Mouse (Mus musculus) heart, adult 11 months (tissue): ENCODE results near the gene Ebf4.

Experiments
- DNase-seq: peaks from one replicate; pipeline ENCODE4 v3.0.0; 2022

Gene Ebf4

GRCm38 (mm10) chr2:130294936-130295277 is at the start of gene Ebf4:
Gene Ebf4, plus strand, starts transcription at chr2:130295169.
- peak; percentile 97 for DNase-seq

DNA sequence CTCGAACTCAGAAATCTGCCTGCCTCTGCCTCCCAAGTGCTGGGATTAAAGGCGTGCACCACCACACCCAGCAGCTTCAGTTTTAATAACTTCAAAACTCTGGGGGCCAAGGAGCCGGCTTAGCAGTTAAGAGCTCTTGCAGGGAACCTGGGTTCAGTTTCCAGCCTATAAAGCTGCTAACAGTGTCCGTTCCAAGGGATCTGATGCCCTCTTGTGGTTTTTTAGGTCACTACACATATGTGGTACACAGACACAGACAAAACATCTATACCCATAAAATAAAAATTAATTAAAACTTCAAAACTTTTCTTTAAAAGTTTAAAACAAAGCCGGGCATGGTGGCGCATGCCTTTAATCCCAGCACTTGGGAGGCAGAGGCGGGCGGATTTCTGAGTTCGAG is 48.1 kb upstream of the Ebf4 start:
- DNase-seq: no peak

DNA sequence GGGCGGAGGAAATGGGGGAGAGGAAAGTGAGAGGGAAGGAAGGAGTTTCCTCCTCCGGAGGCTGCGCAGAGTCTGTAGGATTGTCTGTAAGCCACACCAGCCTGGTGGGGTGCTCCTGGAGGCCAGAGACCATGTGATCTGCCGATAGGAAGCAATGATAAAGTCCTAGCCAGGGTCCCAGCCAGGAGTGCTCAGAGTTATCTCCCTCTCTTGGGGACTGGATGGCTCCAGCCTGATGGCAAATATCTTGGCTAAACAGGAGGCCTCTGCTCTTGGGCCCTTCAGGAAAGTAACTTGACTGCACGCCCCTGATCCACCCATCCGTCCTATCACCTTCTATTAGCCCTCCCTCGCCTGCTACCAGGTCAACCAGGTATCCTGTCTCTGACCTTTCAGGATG is 46.7 kb upstream of the Ebf4 start:
- no peak for DNase-seq

DNA sequence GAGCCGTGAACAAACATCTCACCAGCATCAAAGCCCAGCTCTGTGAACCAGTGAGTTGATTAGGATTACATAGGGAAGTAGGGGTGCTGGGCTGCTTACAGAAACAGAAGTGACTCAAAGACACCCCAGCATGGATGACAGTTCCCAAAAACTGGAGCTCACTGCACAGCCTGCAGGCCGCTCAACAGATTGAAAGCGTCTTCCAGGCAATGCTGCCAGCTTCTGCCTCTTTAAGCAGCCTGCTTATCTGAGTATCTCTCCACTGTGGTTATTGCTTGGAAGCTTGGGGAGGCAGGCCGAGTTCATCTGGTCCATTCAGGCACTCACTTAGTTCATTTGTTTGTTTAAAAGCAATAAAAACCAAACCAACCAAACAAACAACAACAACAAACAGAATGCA is 38.2 kb upstream of the Ebf4 start:
- no peak for DNase-seq

GRCm38 (mm10) chr2:130260822-130261221 is 34.1 kb upstream of the Ebf4 start:
- DNase-seq: no peak

- no peak for DNase-seq
These were observed 33.1 kb upstream of the Ebf4 start for GRCm38 (mm10) chr2:130261914-130262313.

DNA sequence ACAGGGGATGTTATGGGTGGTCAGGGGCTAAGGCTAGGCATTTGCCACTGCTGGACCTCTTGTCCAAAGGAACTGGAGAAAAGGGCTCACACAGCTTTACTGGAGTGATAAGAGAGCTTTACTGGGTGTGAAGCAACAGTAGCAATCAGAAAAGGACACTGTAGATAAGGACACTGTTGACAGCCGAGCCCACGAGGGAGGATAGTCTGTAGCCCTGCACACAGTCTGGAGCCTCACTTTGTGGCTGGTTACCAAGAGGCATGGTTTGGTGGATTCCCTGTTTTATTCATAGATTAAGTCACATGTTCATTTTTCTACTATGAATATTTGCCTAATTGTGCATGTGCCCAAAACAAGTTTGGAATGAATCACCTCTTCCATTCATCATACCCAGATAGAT is 32.6 kb upstream of the Ebf4 start:
- no peak for DNase-seq

DNA sequence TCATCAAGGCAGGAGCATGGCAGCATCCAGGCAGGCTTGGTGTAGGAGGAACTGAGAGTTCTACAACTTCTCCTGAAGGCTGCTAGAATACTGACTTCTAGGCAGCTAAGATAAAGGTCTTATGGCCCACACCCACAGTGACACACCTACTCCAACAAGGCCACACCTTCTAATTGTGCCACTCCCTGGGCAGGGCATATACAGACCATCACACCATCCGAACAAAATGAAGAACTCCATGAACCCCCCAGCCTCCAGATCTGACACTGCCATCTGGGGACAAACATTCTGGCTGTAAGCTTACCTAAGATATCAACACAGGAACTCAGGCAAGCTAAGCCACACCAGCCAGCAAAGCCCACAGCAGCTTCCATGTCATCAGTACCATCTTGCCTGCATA is 29.4 kb upstream of the Ebf4 start:
- DNase-seq: peak; percentile 49

- peak; percentile 56 for DNase-seq
These were observed 26.9 kb upstream of the Ebf4 start for GRCm38 (mm10) chr2:130268074-130268473.

DNA sequence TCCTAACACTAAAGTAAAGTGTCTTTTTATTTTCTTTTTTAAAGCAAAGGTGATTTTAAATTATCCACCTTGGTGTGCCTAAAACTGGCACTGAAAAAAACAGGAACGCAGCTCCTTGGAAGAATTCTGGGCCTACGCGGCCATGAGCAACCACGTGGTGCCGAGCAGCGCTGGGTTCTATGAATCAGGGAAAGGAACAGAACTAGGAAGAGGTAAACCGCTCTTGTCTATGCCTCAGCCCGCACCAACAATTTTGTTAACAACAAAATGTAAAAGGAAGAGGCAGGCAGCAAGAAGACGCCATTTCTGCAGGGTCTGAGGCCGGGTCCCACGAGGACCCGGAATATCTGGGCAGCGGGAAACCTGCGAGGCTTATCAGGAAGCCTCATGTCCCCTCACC is 21.2 kb upstream of the Ebf4 start:
- no peak for DNase-seq

GRCm38 (mm10) chr2:130274149-130274861 is 20.7 kb upstream of the Ebf4 start, which contains the start of gene Nop56:
Gene Nop56, plus strand, starts transcription at chr2:130274430.
- DNase-seq: peak; percentile 100

DNA sequence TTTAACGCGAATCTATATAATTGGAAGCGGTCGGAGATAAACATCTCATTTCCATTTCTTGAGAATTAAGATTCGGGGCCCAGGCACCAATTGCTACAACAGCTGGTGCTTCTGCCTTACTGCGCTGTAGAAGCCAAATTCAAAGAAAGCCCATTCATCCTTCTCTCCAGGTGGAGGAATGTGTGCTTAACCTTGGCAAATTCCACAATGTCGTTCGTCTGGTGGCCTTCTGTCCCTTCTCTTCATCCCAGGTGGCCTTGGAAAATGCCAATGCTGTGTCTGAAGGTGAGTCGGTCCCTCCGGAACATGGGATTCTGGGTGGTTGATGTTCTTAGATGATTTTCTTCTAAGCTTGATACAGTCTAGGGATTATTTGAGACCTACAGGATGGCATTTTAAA is 20.1 kb upstream of the Ebf4 start:
- no peak for DNase-seq

DNA sequence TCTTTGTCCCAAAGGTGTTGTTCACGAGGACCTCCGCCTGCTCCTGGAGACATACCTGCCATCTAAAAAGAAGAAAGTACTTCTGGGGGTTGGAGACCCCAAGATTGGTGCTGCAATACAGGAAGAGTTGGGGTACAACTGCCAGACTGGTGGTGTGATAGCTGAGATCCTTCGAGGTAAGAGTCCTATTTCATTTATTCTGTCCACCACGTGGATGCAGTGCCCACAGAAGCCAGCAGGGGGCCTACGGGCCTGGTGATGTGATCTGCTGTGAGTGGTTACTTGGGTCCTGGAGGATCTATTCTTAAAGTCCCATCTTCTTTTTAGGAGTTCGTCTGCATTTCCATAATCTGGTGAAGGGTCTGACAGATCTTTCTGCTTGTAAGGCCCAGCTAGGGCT is 19.3 kb upstream of the Ebf4 start:
- peak; percentile 90 for DNase-seq

- DNase-seq: no peak
These were observed 15.3 kb upstream of the Ebf4 start for GRCm38 (mm10) chr2:130279600-130280091.

DNA sequence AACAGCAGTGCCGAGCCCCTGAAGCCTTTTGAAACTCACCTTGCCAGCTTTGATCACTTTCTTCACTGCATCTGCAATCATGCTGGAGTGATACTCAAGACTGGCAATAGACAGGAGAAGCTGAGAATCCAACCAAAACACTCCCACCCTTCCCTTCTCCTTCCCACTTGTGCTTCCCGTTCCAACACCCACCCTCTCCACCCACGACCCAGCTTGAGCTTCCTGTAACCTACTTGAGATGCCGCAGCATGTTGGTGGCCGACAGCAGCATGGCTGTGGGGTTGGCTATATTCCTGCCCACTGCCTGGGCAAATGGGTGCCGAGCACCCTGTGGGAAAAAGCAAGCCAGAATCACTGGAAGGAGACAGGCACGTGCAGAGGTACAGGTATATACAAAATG is 14.7 kb upstream of the Ebf4 start:
- no peak for DNase-seq

GRCm38 (mm10) chr2:130280818-130281217 is 14.2 kb upstream of the Ebf4 start:
- DNase-seq: no peak

GRCm38 (mm10) chr2:130283854-130284654 is 10.9 kb upstream of the Ebf4 start, which contains the start of gene Idh3b:
Gene Idh3b, minus strand, starts transcription at chr2:130284547.
- peak; percentile 99 for DNase-seq

DNA sequence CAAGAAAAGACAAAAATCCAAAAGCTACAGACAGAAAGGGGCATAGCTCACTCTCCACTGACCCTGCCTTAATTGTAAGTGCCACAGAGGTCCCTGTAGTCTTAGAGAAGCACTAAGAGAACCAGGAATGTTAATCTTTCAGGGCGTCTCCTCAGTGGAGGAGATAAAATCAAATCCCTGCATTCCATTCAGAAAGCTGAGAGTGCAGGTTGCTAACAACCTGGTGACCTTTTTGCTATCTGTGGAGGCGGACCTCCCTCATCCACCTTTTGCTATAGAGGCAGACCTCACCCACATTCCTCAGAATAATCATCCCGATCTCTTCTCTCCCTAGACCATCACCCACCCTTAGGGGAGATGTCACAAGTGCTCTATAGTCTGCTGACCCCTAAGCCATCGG is 5.9 kb upstream of the Ebf4 start:
- DNase-seq: no peak

DNA sequence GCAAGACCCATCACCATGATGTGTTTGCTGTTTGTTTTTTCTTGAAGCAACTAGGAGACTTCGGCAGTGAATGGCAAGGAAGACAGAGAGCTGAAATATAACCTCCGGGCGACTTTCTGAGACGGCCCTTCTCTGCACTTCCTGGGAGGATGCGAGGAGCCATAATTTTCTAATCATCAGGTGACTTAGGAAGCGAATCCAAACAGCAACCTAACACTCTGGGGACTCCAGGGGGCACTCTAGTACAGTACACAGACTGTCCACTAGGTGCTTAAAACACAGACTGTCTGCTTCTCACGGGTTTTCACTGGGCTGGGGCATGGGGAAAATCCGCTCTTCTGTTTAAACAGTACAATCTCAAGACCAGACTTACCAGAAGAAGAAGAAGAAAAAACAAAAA is 3.5 kb upstream of the Ebf4 start:
- peak; percentile 93 for DNase-seq

- no peak for DNase-seq
These were observed 2.0 kb upstream of the Ebf4 start for GRCm38 (mm10) chr2:130293009-130293408.

GRCm38 (mm10) chr2:130293486-130293885 is 1.5 kb upstream of the Ebf4 start:
- DNase-seq: peak; percentile 95

GRCm38 (mm10) chr2:130294218-130294935 is 592 bp upstream of the Ebf4 start:
- DNase-seq: peak; percentile 90

- peak; percentile 96 for DNase-seq
These were observed 563 bp downstream of the Ebf4 start for GRCm38 (mm10) chr2:130295331-130296133.
